Mouse (Mus musculus) G1E (cell line): Measurements from ENCODE around the gene Pgam1.

ENCODE experiments used
- CTCF ChIP-seq: IDR thresholded peaks from 2 replicates; pipeline ENCODE4 v1.5.1; 2012; ENCODE audit warnings: low read depth, low read length, inconsistent platforms, mixed read lengths
- GATA1 ChIP-seq: IDR thresholded peaks from 2 replicates; pipeline ENCODE4 v1.6.1; 2012; ENCODE audit warnings: borderline replicate concordance, low read length, inconsistent platforms, mixed read lengths
- POLR2AphosphoS5 ChIP-seq: IDR thresholded peaks from 2 replicates; pipeline ENCODE4 v1.6.1; 2012; ENCODE audit warnings: low read depth, low read length, inconsistent platforms; ENCODE audit not compliant: insufficient replicate concordance

GRCm38 (mm10) chr19:41953574-41953973 lies 41.9 kb downstream of the Pgam1 start:
- TF ChIP-seq CTCF = no peak
- TF ChIP-seq POLR2AphosphoS5 = no peak
- TF ChIP-seq GATA1 = no peak
